Mouse (Mus musculus): ENCODE results near the gene Sapcd1. TPM values are rescaled to one million over a fixed set of nuclear protein-coding genes. Genes with fewer than 3 reads are reported as not detected.
A peak's percentile ranks its signal among the peaks of the same experiment; 100 is the strongest.
"Not testable (repeated sequence)": the region's sequence is repeated elsewhere in the genome, so short reads cannot be mapped to it uniquely, and the experiment has no call there.

Sapcd1 gene
- polyA plus RNA-seq, 1 experiment = 0.87 TPM

DNA sequence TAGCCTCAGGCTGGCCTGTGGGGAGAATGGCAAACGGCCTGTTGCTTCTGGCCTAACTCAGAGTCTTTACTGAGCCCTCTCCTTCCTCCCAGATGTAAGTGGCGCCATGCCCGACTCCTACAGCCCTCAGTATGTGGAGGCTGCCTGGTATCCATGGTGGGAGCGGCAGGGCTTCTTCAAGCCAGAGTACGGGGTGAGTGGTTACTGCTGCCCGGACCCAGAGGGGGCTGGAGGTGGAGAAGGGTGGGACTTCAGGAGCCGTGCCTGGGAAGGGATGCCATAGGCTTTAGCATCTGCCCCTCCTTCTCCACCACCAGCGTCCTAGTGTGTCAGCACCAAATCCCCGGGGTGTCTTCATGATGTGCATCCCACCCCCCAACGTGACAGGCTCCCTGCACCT is 22.7 kb downstream of the Sapcd1 start:
- TF ChIP-seq POLR2A (IDR thresholded peaks at IDR 0.05; ENCODE audit: low read depth, low read length) (no peak), CTCF (IDR thresholded peaks at IDR 0.05; ENCODE audit: extremely low read depth, insufficient read length, insufficient replicate concordance, low read depth, low read length) (no peak)
- Histone ChIP-seq H3K4me1 (ENCODE audit: control insufficient read depth, insufficient read depth, insufficient read length, low read length) (peaks cover 8% of the 10 kb centered on the region), H3K27ac (ENCODE audit: insufficient read depth, low read depth, low read length) (no peak overlapping the region), H3K4me3 (ENCODE audit: low read depth, low read length) (no peak overlapping the region), H3K27me3 (ENCODE audit: control insufficient read depth, insufficient read depth, low read length) (no peaks in the 10 kb centered on the region), H3K36me3 (ENCODE audit: control insufficient read depth, insufficient read depth, low read length) (peaks cover 32% of the 10 kb centered on the region)
- WGBS = 90% methylated on average over 10 of the region's 10 CpGs

DNA sequence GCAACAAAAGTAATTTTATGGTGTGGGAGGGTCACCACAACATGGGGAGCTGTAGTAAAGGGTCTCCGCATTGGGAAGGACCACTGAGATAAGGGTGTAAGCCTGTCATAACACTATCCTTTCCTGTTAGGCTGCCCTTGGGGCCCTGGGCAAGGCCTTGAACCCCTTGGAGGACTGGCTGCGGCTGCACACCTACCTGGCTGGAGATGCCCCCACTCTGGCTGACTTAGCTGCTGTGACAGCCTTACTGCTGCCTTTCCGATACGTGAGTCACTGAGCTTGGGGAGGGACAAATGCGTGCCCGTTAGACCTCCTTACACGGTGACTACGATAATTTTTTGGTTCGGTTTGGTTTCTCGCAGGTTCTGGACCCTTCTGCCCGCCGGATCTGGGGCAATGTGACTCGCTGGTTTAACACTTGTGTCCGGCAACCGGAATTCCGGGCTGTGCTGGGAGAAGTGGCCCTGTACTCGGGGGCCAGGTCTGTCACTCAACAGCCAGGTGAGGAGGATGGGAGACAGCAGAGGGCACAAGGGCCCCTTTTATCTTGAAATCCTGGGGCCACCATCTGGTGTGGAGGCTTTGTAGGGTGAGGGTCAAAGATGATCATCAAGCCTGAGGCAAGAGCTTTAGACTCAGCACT is 23.6 kb downstream of the Sapcd1 start:
- Histone ChIP-seq H3K4me3 (ENCODE audit: low read depth, low read length) (no peak overlapping the region), H3K4me1 (ENCODE audit: control insufficient read depth, insufficient read depth, insufficient read length, low read length) (peaks cover 8% of the 10 kb centered on the region), H3K27ac (ENCODE audit: insufficient read depth, low read depth, low read length) (no peak overlapping the region), H3K36me3 (ENCODE audit: control insufficient read depth, insufficient read depth, low read length) (peaks cover 27% of the 10 kb centered on the region), H3K27me3 (ENCODE audit: control insufficient read depth, insufficient read depth, low read length) (no peaks in the 10 kb centered on the region)
- 95% methylated on average over 17 of the region's 17 CpGs for WGBS
- TF ChIP-seq POLR2A (IDR thresholded peaks at IDR 0.05; ENCODE audit: low read depth, low read length) = no peak
- TF ChIP-seq CTCF (IDR thresholded peaks at IDR 0.05; ENCODE audit: extremely low read depth, insufficient read length, insufficient replicate concordance, low read depth, low read length) = no peak

DNA sequence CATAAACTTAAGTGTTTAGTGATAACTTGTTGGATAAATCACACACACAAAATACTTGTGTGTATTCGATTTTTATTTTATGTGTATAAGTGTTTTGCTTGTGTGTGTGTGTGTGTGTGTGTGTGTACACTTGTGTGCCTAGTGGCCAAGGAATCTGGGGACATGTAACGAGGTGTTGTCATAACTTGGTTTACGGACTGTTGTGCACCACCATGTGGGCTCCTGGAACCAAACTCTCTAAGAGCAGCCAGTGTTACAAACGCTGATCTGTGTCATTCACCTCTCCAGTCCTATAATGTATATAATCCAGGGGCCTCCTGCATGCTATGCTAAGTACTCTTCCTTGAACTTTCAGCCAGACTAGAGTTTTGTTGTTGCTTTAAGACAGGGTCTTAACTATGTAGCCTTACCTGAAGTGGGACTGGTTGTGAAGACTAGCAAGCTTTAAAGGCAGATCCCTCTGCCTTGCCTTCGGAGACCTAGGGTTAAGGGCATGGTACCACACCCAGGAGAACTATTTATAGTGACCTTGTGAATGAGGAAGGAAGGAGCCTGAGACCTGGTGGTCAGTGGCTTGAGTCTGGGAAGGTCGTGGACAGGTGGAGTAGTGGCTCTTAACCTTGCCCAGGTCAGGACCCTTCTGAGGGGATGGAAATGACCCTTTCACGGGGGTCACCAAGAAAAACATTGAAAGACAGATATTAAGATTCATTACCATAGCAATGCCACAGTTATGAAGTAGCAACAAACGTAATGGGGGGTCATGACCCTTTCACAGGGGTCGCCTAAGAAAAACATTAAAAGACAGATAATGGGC is 24.6 kb downstream of the Sapcd1 start:
- H3K27me3 ChIP-seq (ENCODE audit: control insufficient read depth, insufficient read depth, low read length) = no peaks in the 10 kb centered on the region
- no peak overlapping the region for H3K4me3 ChIP-seq (ENCODE audit: low read depth, low read length)
- peaks cover 13% of the 10 kb centered on the region for H3K4me1 ChIP-seq (ENCODE audit: control insufficient read depth, insufficient read depth, insufficient read length, low read length)
- TF ChIP-seq POLR2A (IDR thresholded peaks at IDR 0.05; ENCODE audit: low read depth, low read length) = no peak
- no peak for TF ChIP-seq CTCF (IDR thresholded peaks at IDR 0.05; ENCODE audit: extremely low read depth, insufficient read length, insufficient replicate concordance, low read depth, low read length)
- WGBS = 38% methylated on average over 9 of the region's 9 CpGs
- no peak overlapping the region for H3K27ac ChIP-seq (ENCODE audit: insufficient read depth, low read depth, low read length)
- H3K36me3 ChIP-seq (ENCODE audit: control insufficient read depth, insufficient read depth, low read length) = peaks cover 24% of the 10 kb centered on the region

DNA sequence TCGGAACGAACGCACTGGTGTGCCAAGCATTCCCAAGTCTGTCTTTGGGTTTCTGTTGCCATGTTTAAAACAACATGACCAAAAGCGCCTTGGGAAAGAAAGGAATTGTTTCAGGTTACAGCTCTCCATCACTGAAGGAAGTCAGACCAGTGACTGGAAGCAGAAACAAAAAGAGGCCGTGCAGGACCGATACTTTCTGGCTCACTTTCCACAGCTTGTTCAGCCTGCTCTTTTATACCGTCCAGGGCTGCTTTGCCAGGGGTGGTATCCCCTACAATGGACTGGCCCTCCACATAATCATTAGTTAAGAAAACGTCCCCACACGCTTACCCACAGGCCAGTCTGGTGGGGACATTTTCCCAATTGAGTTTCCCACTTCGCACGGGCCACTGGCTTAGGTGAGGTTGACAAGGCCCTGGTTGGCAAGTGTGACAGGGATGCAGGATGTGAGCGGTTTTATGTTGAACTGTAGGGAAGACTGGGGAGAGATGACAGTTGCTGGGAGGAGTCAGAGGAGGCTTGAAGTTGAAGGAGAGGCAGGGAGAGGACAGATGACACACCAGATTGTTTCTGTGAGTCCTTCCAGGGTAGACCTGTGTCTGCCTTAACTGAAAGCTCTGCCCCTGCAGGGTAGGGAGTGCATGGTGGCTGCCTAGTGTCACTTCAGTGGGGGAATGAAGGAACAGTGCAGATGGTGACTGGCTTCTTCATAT is 25.5 kb downstream of the Sapcd1 start:
- Histone ChIP-seq H3K4me3 (ENCODE audit: low read depth, low read length) (peak overlapping the region; percentile 84), H3K27ac (ENCODE audit: insufficient read depth, low read depth, low read length) (peak overlapping the region; percentile 99), H3K36me3 (ENCODE audit: control insufficient read depth, insufficient read depth, low read length) (peaks cover 23% of the 10 kb centered on the region), H3K27me3 (ENCODE audit: control insufficient read depth, insufficient read depth, low read length) (no peaks in the 10 kb centered on the region), H3K4me1 (ENCODE audit: control insufficient read depth, insufficient read depth, insufficient read length, low read length) (peaks cover 13% of the 10 kb centered on the region)
- TF ChIP-seq POLR2A (IDR thresholded peaks at IDR 0.05; ENCODE audit: low read depth, low read length) (no peak), CTCF (IDR thresholded peaks at IDR 0.05; ENCODE audit: extremely low read depth, insufficient read length, insufficient replicate concordance, low read depth, low read length) (no peak)
- 2% methylated on average over 12 of the region's 12 CpGs for WGBS

DNA sequence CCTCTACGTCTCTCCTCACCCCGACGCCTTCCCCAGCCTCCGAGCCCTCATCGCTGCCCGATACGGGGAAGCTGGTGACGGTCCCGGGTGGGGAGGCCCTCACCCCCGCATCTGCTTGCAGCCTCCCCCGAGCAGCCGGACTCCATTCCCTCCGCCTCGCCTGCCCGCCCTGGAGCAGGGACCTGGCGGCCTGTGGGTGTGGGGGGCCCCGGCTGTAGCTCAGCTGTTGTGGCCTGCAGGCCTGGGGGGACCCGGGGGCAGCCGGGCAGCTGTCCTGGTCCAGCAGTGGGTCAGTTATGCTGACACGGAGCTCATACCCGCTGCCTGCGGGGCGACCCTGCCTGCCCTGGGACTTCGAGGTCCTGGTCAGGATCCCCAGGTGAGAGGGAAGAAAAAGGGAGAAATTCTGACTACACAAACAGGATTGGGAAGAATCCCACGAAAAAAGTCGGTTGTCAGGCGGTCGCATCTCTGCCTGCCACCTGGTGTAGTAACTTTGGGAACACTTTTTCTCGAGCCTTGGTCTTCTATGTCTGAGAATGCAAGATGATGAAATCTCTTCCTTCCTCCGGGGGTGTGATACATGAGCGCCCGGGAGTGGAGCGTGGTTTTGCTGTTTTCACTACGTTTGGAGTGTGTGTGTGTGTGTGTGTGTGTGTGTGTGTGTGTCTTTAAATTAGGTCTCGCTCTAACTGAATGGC is 26.2 kb downstream of the Sapcd1 start:
- H3K4me3 ChIP-seq (ENCODE audit: low read depth, low read length) = peak overlapping the region; percentile 84
- peak overlapping the region; percentile 99 for H3K27ac ChIP-seq (ENCODE audit: insufficient read depth, low read depth, low read length)
- under 1% methylated on average over 35 of the region's 35 CpGs for WGBS
- TF ChIP-seq CTCF (IDR thresholded peaks at IDR 0.05; ENCODE audit: extremely low read depth, insufficient read length, insufficient replicate concordance, low read depth, low read length) = no peak
- TF ChIP-seq POLR2A (IDR thresholded peaks at IDR 0.05; ENCODE audit: low read depth, low read length) = 0 out of 2 replicates have a peak, but pooled peaks have one; percentile 9
- H3K36me3 ChIP-seq (ENCODE audit: control insufficient read depth, insufficient read depth, low read length) = peaks cover 21% of the 10 kb centered on the region
- peaks cover 13% of the 10 kb centered on the region for H3K4me1 ChIP-seq (ENCODE audit: control insufficient read depth, insufficient read depth, insufficient read length, low read length)
- no peaks in the 10 kb centered on the region for H3K27me3 ChIP-seq (ENCODE audit: control insufficient read depth, insufficient read depth, low read length)

DNA sequence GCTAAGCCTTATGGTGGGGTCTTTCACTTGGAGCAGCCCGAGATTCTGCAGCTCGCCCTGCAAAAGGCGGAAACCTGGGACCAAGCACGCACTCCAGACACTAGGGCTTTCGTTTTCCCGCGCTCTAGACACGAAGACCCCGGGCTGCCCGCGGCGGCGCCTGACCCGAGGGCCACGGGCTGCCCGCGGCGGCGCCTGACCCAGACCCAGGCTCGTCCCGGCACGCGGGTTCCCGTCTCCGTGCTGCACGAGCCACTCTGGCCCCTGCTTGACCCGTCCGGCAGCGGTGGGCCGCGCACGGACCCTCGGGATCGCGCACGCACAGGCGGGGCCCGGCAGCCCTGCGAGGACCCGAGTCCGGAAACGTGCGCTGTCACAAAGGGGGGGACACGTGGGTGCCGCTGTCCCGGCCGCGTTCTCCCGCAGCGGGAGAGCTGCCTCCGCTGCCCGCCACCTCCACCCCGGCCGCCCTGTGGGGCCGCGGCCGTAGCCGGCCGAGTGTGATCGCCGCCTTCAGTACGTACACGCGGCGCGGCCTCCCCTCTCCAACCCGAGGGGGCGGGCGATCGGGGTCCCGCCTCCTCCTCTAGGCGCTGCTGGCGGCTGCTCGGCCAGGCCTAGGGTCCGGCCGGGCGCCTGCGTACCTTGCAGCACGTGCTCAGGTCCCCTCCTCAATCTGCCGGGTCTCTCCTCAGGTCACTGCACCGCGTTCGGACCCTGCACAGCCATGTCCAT is 26.9 kb downstream of the Sapcd1 start, which contains the start of gene Vars:
Vars (plus strand) TSS at position 271 of the 735 bp plus-strand sequence.
- H3K36me3 ChIP-seq (ENCODE audit: control insufficient read depth, insufficient read depth, low read length) = peaks cover 20% of the 10 kb centered on the region
- peaks cover 13% of the 10 kb centered on the region for H3K4me1 ChIP-seq (ENCODE audit: control insufficient read depth, insufficient read depth, insufficient read length, low read length)
- TF ChIP-seq CTCF (IDR thresholded peaks at IDR 0.05; ENCODE audit: extremely low read depth, insufficient read length, insufficient replicate concordance, low read depth, low read length) (no peak), POLR2A (IDR thresholded peaks at IDR 0.05; ENCODE audit: low read depth, low read length) (peak; percentile 18; the same call in 1 of the 2 replicates)
- H3K27ac ChIP-seq (ENCODE audit: insufficient read depth, low read depth, low read length) = peak within 1 kb of the TSS; percentile 99
- H3K4me3 ChIP-seq (ENCODE audit: low read depth, low read length) = peak within 1 kb of the TSS; percentile 84
- no peaks in the 10 kb centered on the region for H3K27me3 ChIP-seq (ENCODE audit: control insufficient read depth, insufficient read depth, low read length)
- WGBS = under 1% methylated on average over 83 of the region's 83 CpGs

DNA sequence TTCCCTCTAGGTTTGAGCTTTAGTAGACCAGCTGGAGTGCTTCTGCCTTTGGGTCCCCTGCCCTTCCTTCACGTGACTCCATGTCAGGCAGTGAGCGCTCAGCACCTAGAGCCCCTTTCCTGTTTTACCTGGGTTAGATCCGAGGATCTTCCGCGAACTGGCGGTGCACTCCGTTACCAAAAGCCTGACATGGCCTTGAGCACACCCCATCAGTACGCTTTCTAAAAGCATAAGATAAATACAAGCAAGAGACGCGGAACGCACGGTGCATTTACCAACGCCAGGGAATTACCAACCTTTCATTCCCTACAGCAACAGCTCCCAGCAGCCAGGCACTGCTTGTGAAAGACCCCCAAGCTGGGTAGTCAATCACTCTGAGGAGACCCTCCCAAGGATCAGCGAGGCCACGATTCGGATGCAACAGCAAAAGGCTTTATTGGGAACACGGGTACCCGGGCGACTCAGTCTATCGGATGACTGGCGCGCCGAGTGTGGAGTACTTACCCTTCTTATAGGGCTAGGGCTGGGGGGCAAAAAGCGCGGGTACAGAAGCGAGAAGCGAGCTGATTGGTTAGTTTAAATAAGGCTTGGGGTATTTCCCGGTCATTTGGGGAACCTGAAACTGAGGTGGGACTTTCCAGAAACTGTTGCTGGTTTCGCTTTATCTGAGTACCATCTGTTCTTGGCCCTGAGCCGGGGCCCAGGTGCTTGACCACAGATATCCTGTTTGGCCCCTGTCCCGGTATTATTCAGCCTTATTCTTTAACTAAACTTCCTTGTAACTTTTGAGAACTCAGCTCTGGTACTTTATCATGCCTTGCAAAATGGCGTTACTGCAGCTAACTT is 27.7 kb downstream of the Sapcd1 start:
- peak overlapping the region; percentile 99 for H3K27ac ChIP-seq (ENCODE audit: insufficient read depth, low read depth, low read length)
- not testable (repeated sequence) for H3K27me3 ChIP-seq (ENCODE audit: control insufficient read depth, insufficient read depth, low read length)
- peak overlapping the region; percentile 84 for H3K4me3 ChIP-seq (ENCODE audit: low read depth, low read length)
- H3K4me1 ChIP-seq (ENCODE audit: control insufficient read depth, insufficient read depth, insufficient read length, low read length) = peaks cover 13% of the 10 kb centered on the region
- WGBS = 3% methylated on average over 30 of the region's 32 CpGs
- peaks cover 13% of the 10 kb centered on the region for H3K36me3 ChIP-seq (ENCODE audit: control insufficient read depth, insufficient read depth, low read length)
